Mouse (Mus musculus): ENCODE results near the gene Phactr2. TPM values are rescaled to one million over a fixed set of nuclear protein-coding genes. Genes with fewer than 3 reads are reported as not detected.
A peak's percentile ranks its signal among the peaks of the same experiment; 100 is the strongest.
"Not testable (repeated sequence)": the region's sequence is repeated elsewhere in the genome, so short reads cannot be mapped to it uniquely, and the experiment has no call there.

The Phactr2 gene
- polyA plus RNA-seq, 1 experiment from 2014 or later: 21.3 TPM

GRCm38 (mm10) chr10:13196872-13197507 is 277.2 kb downstream of the Phactr2 start:
- WGBS: 83% methylated on average over 8 of the region's 8 CpGs
- Histone ChIP-seq H3K27ac (no peak overlapping the region), H3K4me3 (no peak overlapping the region), H3K36me3 (no peaks in the 10 kb centered on the region), H3K4me1 (peaks cover 6% of the 10 kb centered on the region), H3K9me3 (replicated peaks) (no peaks in the 10 kb centered on the region), H3K27me3 (ENCODE audit: low read depth, poor library complexity, severe bottlenecking) (no peaks in the 10 kb centered on the region)
- no peak for DNase-seq (ENCODE audit: low spot score)

DNA sequence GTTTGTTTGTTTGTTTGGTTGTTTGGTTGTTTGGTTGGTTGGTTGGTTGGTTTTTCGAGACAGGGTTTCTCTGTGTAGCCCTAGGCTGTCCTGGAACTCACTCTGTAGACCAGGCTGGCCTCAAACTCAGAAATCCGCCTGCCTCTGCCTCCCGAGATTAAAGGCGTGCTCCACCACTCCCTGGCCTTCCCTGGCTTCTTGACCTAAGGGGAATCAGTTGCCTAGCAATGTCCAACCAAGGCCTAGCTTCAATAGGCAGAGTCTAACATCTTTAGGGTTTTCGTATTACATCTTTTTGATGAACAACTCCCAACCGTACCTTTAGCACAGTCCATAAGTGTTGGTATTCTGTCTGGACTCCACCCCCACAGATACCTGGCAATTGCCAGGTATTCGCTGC is 280.7 kb downstream of the Phactr2 start:
- H3K4me3 ChIP-seq: peak overlapping the region; percentile 95
- not testable (repeated sequence) for DNase-seq (ENCODE audit: low spot score); H3K4me1 ChIP-seq; H3K9me3 ChIP-seq (replicated peaks); H3K27me3 ChIP-seq (ENCODE audit: low read depth, poor library complexity, severe bottlenecking); H3K27ac ChIP-seq
- H3K36me3 ChIP-seq: peaks cover 27% of the 10 kb centered on the region
- 86% methylated on average over 7 of the region's 7 CpGs for WGBS

- under 1% methylated on average over 43 of the region's 43 CpGs for WGBS
- Histone ChIP-seq H3K9me3 (replicated peaks) (no peaks in the 10 kb centered on the region), H3K4me3 (peak within 1 kb of the TSS; percentile 95), H3K36me3 (peaks cover 33% of the 10 kb centered on the region), H3K27ac (peak within 1 kb of the TSS; percentile 86), H3K27me3 (ENCODE audit: low read depth, poor library complexity, severe bottlenecking) (no peaks in the 10 kb centered on the region), H3K4me1 (peaks cover 7% of the 10 kb centered on the region)
- DNase-seq (ENCODE audit: low spot score): peak; percentile 94
Observed at GRCm38 (mm10) chr10:13192731-13193351, 281.4 kb downstream of the Phactr2 start, which contains the start of gene Ltv1. Gene Ltv1, minus strand, starts transcription at chr10:13193168.

GRCm38 (mm10) chr10:13189881-13190280 is 284.3 kb downstream of the Phactr2 start:
- Histone ChIP-seq H3K4me1 (peaks cover 7% of the 10 kb centered on the region), H3K27ac (no peak overlapping the region), H3K4me3 (no peak overlapping the region), H3K9me3 (replicated peaks) (no peaks in the 10 kb centered on the region), H3K27me3 (ENCODE audit: low read depth, poor library complexity, severe bottlenecking) (no peaks in the 10 kb centered on the region), H3K36me3 (peaks cover 62% of the 10 kb centered on the region)
- DNase-seq (ENCODE audit: low spot score): no peak
- 92% methylated on average over 5 of the region's 5 CpGs for WGBS

DNA sequence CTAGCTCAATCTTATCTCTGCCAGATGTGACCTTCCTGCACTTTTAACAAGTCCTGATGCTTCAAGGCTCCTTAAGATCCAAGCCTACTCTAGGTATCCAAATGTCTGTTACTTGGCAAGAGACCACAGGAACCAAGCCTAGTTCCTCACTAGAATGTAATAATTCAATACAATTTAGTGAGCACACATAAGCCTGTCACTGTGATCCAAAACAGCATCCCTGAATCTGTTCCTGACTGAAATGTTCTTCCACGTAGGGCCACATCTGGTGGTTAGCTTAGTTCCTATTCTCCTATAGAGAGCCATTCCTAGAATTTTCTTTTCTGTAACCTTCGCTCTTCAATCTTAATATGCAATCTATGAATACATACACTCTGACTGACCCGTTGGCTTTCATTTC is 287.5 kb downstream of the Phactr2 start:
- 91% methylated on average over 3 of the region's 3 CpGs for WGBS
- Histone ChIP-seq H3K4me3 (no peak overlapping the region), H3K36me3 (peaks cover 88% of the 10 kb centered on the region), H3K9me3 (replicated peaks) (no peaks in the 10 kb centered on the region), H3K4me1 (no peaks in the 10 kb centered on the region), H3K27me3 (ENCODE audit: low read depth, poor library complexity, severe bottlenecking) (no peaks in the 10 kb centered on the region), H3K27ac (no peak overlapping the region)
- DNase-seq (ENCODE audit: low spot score): no peak

DNA sequence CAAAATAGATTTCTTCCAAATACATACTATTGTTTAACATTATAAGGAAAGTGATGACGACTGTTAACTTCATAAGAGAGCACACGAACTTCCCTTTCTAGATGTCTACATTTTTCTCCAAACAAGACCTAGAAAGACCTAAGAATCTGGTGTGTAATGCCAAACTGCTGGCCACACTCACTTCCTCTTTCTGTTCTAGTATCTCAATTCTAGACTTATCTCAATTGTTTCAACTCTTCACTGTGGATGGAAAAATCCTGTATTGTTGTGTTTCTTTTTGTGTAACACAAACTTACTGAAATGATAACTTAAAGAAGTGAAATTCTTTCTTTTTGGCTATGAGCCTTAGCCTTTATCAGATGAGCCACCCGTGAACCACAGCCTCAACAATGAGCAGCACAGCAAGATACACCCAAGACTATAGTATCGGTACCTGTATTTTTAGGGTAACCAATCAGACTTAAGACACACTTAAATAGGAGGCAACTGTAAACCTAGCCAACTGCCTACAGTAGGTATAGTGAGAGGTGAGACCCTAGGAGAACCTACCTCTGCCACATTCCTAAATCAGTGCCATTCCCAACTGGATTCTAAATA is 289.9 kb downstream of the Phactr2 start:
- Histone ChIP-seq H3K27me3 (ENCODE audit: low read depth, poor library complexity, severe bottlenecking) (no peaks in the 10 kb centered on the region), H3K4me1 (no peaks in the 10 kb centered on the region), H3K9me3 (replicated peaks) (no peaks in the 10 kb centered on the region), H3K4me3 (no peak overlapping the region), H3K36me3 (peaks cover 93% of the 10 kb centered on the region), H3K27ac (no peak overlapping the region)
- no peak for DNase-seq (ENCODE audit: low spot score)
- WGBS: 93% methylated on average over 4 of the region's 4 CpGs

GRCm38 (mm10) chr10:13180211-13180610 is 294.0 kb downstream of the Phactr2 start:
- 88% methylated on average over 7 of the region's 7 CpGs for WGBS
- no peaks in the 10 kb centered on the region for H3K9me3 ChIP-seq (replicated peaks)
- H3K4me1 ChIP-seq: no peaks in the 10 kb centered on the region
- no peak for DNase-seq (ENCODE audit: low spot score)
- H3K27me3 ChIP-seq (ENCODE audit: low read depth, poor library complexity, severe bottlenecking): no peaks in the 10 kb centered on the region
- peaks cover 86% of the 10 kb centered on the region for H3K36me3 ChIP-seq
- no peak overlapping the region for H3K4me3 ChIP-seq
- no peak overlapping the region for H3K27ac ChIP-seq

GRCm38 (mm10) chr10:13177973-13178624 is 296.1 kb downstream of the Phactr2 start, which contains the start of gene Zc2hc1b:
Gene Zc2hc1b, minus strand, starts transcription at chr10:13178023.
- Histone ChIP-seq H3K4me3 (no peak within 1 kb of the TSS), H3K27ac (no peak within 1 kb of the TSS), H3K36me3 (peaks cover 70% of the 10 kb centered on the region), H3K4me1 (peaks cover 3% of the 10 kb centered on the region), H3K9me3 (replicated peaks) (no peaks in the 10 kb centered on the region), H3K27me3 (ENCODE audit: low read depth, poor library complexity, severe bottlenecking) (no peaks in the 10 kb centered on the region)
- no peak for DNase-seq (ENCODE audit: low spot score)
- 85% methylated on average over 7 of the region's 7 CpGs for WGBS

DNA sequence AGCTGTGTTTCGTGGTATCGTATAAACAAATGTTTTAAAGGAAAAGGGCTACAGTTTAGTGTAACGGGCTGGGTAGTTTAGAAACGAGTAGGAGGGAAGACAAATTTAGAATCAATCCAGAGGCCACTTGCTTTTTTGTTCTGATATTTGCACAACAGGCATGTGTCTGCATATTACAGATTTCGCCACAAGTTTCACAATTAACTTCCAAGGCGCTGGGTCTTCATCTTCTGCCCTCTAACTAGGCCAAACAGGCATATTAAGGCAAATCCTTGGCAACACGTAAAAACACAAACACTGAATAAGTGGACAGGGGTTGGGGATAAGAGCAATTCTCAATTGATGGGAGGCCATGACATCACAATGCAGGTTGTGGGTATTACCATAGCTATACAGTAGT is 298.3 kb downstream of the Phactr2 start:
- WGBS: 93% methylated on average over 7 of the region's 7 CpGs
- DNase-seq (ENCODE audit: low spot score): no peak
- H3K9me3 ChIP-seq (replicated peaks): no peaks in the 10 kb centered on the region
- no peak overlapping the region for H3K4me3 ChIP-seq
- H3K4me1 ChIP-seq: peaks cover 24% of the 10 kb centered on the region
- no peak overlapping the region for H3K27ac ChIP-seq
- H3K36me3 ChIP-seq: peaks cover 49% of the 10 kb centered on the region
- no peaks in the 10 kb centered on the region for H3K27me3 ChIP-seq (ENCODE audit: low read depth, poor library complexity, severe bottlenecking)

DNA sequence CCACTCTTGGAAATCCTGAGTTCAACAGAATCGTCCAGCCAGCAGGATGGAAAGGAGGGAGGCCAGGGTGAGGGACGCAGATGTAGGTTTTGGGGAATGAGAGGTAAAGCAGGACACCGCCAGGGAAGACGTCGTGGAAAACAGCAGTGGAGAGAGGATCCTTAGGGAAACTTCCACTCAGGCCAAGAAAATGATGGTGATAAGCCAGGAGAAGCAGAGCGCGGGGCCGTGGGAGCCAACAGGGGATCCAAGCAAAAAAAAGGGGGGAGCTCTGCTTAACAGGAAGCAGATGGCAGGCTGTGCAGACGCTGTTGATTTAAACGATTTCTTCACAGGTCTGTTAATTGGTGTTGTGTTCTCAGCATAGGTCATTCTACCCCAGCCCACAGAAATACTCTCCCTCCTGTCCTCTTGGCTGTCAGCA is 301.4 kb downstream of the Phactr2 start:
- Histone ChIP-seq H3K4me1 (peaks cover 38% of the 10 kb centered on the region), H3K36me3 (peaks cover 19% of the 10 kb centered on the region), H3K27ac (peak overlapping the region; percentile 76), H3K9me3 (replicated peaks) (no peaks in the 10 kb centered on the region), H3K27me3 (ENCODE audit: low read depth, poor library complexity, severe bottlenecking) (no peaks in the 10 kb centered on the region), H3K4me3 (peak overlapping the region; percentile 28; the same call in 1 of the 2 replicates)
- 30% methylated on average over 10 of the region's 10 CpGs for WGBS
- DNase-seq (ENCODE audit: low spot score): peak; percentile 50

DNA sequence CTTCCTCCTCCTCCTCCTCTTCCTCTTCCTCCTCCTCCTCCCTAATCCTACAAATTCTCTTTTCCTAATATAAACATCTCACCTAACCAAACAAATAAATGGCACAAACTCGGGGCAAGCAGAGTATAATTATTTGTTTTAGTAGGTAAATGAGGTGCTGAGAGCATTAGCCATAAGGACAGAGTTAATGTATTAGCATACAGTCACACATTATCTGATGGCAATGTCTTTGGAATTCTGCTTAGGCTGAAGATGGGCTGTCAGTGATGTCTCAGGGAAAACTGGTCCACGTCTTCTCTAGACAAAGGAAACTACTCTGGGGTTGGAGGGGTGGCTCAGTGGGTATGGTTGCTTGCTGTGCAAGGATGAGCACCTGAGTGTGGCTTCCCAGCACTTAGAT is 302.8 kb downstream of the Phactr2 start:
- no peaks in the 10 kb centered on the region for H3K27me3 ChIP-seq (ENCODE audit: low read depth, poor library complexity, severe bottlenecking)
- H3K36me3 ChIP-seq: peaks cover 6% of the 10 kb centered on the region
- H3K4me3 ChIP-seq: no peak overlapping the region
- 27% methylated on average over 2 of the region's 2 CpGs for WGBS
- peak overlapping the region; percentile 53; the same call in 1 of the 2 replicates for H3K27ac ChIP-seq
- H3K9me3 ChIP-seq (replicated peaks): no peaks in the 10 kb centered on the region
- no peak for DNase-seq (ENCODE audit: low spot score)
- peaks cover 38% of the 10 kb centered on the region for H3K4me1 ChIP-seq

GRCm38 (mm10) chr10:13170739-13171448 is 303.3 kb downstream of the Phactr2 start:
- Histone ChIP-seq H3K9me3 (replicated peaks) (no peaks in the 10 kb centered on the region), H3K27ac (peak overlapping the region; percentile 53; the same call in 1 of the 2 replicates), H3K4me3 (peak overlapping the region; percentile 6; the same call in 1 of the 2 replicates), H3K27me3 (ENCODE audit: low read depth, poor library complexity, severe bottlenecking) (no peaks in the 10 kb centered on the region), H3K4me1 (peaks cover 38% of the 10 kb centered on the region), H3K36me3 (peaks cover under 1% of the 10 kb centered on the region; the same call in 1 of the 2 replicates)
- WGBS: 18% methylated on average over 12 of the region's 12 CpGs
- DNase-seq (ENCODE audit: low spot score): peak; percentile 63

All from limb, embryonic 10.5 days (tissue).